Mouse (Mus musculus) midbrain, embryonic 12.5 days (tissue): ENCODE results near the gene Sgsm3. TPM values are rescaled to one million over a fixed set of nuclear protein-coding genes. Genes with fewer than 3 reads are reported as not detected.

ENCODE experiments used
- ATAC-seq: fragments of 200-750 bp; cut with Nextera tagmentation; 2 replicates; pipeline ENCODE4 v1.8.0; 2017; ENCODE audit warnings: low read depth, moderate TSS enrichment, moderate library complexity; ENCODE audit not compliant: low FRiP score
- H3K27ac ChIP-seq: fragments of 300-500 bp; sonication (generic); replicated peaks from 2 replicates; pipeline ENCODE4 v1.5.1; 2016; ENCODE audit warnings: mild to moderate bottlenecking
- H3K27me3 ChIP-seq: fragments of 300-500 bp; sonication (generic); 2 replicates; pipeline ENCODE4 v1.6.1; 2016; ENCODE audit warnings: mild to moderate bottlenecking
- H3K36me3 ChIP-seq: fragments of 300-500 bp; sonication (generic); 2 replicates; pipeline ENCODE4 v1.6.1; 2016
- H3K4me1 ChIP-seq: fragments of 300-500 bp; sonication (generic); 2 replicates; pipeline ENCODE4 v1.6.1; 2016
- H3K4me2 ChIP-seq: fragments of 300-500 bp; sonication (generic); replicated peaks from 2 replicates; pipeline ENCODE4 v1.6.1; 2016; ENCODE audit warnings: mild to moderate bottlenecking, moderate library complexity
- H3K4me3 ChIP-seq: fragments of 300-500 bp; sonication (generic); 2 replicates; pipeline ENCODE4 v1.5.1; 2016; ENCODE audit warnings: mild to moderate bottlenecking
- H3K9ac ChIP-seq: fragments of 300-500 bp; sonication (generic); replicated peaks from 2 replicates; pipeline ENCODE4 v1.6.1; 2016; ENCODE audit warnings: mild to moderate bottlenecking, moderate library complexity
- H3K9me3 ChIP-seq: fragments of 300-500 bp; sonication (generic); 2 replicates; pipeline ENCODE4 v1.6.1; 2016; ENCODE audit warnings: mild to moderate bottlenecking
- WGBS: fragments of 180-500 bp; shearing (Covaris S2); methylation state at CpG from one replicate; pipeline ENCODE4 v1.1.7; 2016; 5-methylcytosine and 5-hydroxymethylcytosine counted together
- polyA plus RNA-seq: library from polyadenylated mRNA; unstranded; fragments of >200 nt; fragmentation: Nextera tagmentation; extraction: Ambion mirVana; gene quantifications from 2 replicates; pipeline ENCODE4 v1.2.1, GENCODE M21; 2016

Gene Sgsm3
- polyA plus RNA-seq, 1 experiment from 2014 or later: 32.0 TPM

DNA sequence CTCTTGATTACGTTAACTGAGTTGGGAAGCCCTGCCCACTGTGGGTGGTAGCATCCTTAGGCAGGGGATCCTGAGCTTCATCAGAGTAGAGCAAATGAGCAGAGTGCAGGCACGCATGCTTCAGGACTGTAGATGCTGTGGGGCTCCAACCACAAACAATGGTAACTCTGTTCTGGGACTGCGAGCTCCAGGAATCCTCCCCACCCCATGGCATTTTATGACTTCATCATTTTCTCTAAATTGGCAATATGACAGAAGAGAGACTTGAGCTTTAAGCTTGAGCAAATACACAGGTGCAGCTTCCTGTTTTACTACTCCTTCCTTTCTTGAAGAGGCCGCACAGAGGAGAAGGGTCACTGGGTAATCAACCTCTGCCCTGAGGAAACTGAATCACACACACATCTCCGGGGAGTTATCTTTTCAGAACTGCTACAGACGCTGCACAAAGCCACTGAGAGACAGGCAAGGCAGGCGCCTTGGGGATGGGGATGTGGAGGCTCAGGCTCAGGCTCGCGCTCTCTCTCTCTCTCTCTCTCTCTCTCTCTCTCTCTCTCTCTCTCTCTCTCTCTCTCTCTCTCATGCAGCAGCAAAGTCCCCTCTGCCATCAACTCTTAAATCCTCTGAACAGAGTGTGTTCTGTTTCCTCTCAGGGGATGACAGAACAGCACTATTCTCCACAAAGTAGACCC, 55.5 kb downstream of the Sgsm3 start:
- Histone ChIP-seq H3K4me1 (peaks cover 16% of the 10 kb centered on the region), H3K27me3 (no peaks in the 10 kb centered on the region), H3K9me3 (no peaks in the 10 kb centered on the region), H3K4me2 (no peak overlapping the region), H3K9ac (no peak overlapping the region), H3K4me3 (no peak overlapping the region), H3K27ac (0 out of 2 replicates have a peak overlapping the region, but pooled peaks have one; percentile 8), H3K36me3 (no peaks in the 10 kb centered on the region)
- WGBS: 58% methylated on average over 9 of the region's 9 CpGs
- no peak for ATAC-seq

DNA sequence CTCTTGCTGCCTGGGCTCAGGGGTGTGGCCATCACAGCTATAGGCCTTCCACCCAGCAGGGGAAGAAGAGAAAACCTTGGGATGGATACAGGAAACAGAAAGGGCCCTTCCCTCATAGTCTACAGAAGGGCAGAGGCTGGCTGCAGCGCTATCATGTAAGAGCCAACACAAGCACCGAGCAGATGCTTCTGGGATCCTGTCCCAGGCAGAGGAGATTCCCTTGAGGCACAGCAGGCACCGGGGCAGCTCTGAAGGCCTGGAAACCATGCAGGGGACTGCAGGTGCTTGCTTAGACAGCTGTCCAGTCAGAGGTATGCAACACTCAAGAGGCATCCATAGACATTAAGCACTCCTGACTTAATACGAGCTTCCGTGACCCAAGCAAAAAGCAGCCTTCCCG, 56.6 kb downstream of the Sgsm3 start:
- no peak overlapping the region for H3K4me2 ChIP-seq
- no peak overlapping the region for H3K27ac ChIP-seq
- WGBS: 82% methylated on average over 6 of the region's 6 CpGs
- no peaks in the 10 kb centered on the region for H3K36me3 ChIP-seq
- no peak overlapping the region for H3K9ac ChIP-seq
- no peak overlapping the region for H3K4me3 ChIP-seq
- H3K4me1 ChIP-seq: peaks cover 16% of the 10 kb centered on the region
- no peaks in the 10 kb centered on the region for H3K27me3 ChIP-seq
- no peaks in the 10 kb centered on the region for H3K9me3 ChIP-seq
- no peak for ATAC-seq

DNA sequence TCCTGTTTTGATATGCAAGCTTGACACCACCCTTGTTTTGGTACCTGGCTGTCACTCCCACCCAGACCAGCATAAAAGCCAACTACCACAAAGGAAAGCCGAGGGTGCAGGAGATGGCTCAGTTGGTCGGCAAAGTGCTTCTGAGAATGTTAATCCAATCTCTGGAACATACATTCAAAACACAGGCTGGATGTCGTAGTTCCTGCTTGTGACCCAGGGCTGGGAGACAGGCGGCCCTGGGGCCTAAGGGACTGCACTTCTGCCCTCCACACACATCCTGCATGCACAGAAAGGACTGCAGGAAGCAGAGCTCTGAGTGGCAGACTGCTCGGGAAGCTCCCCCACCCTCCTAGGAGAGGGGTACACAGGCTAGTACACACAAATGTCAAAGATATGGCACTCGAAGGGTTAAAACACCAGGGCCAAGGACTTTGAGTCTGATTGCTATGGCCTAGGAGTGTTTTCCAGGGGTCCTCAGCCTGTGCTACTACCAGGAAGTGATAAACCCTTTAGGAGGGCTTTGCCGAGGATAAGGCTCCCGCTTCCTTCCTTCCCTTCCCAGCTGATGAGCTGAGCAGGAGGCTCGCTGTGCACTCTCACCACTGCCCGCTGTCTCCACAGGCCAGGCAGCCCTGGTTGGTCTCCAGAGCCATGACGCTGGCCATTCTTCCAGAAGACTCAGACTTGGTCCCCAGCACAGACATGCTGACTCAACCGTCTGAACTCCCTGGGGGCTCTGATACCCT, 58.0 kb downstream of the Sgsm3 start:
- no peak for ATAC-seq
- H3K9me3 ChIP-seq: no peaks in the 10 kb centered on the region
- WGBS: 81% methylated on average over 12 of the region's 12 CpGs
- no peaks in the 10 kb centered on the region for H3K36me3 ChIP-seq
- no peak overlapping the region for H3K4me3 ChIP-seq
- peaks cover 16% of the 10 kb centered on the region for H3K4me1 ChIP-seq
- H3K27ac ChIP-seq: no peak overlapping the region
- H3K4me2 ChIP-seq: no peak overlapping the region
- H3K27me3 ChIP-seq: no peaks in the 10 kb centered on the region
- no peak overlapping the region for H3K9ac ChIP-seq

- 95% methylated on average over 5 of the region's 5 CpGs for WGBS
- Histone ChIP-seq H3K4me2 (no peak overlapping the region), H3K4me1 (peaks cover 13% of the 10 kb centered on the region), H3K27ac (no peak overlapping the region), H3K36me3 (no peaks in the 10 kb centered on the region), H3K9ac (no peak overlapping the region), H3K27me3 (no peaks in the 10 kb centered on the region), H3K9me3 (no peaks in the 10 kb centered on the region), H3K4me3 (no peak overlapping the region)
- no peak for ATAC-seq
These were observed 60.9 kb downstream of the Sgsm3 start for GRCm38 (mm10) chr15:81038419-81038818.

DNA sequence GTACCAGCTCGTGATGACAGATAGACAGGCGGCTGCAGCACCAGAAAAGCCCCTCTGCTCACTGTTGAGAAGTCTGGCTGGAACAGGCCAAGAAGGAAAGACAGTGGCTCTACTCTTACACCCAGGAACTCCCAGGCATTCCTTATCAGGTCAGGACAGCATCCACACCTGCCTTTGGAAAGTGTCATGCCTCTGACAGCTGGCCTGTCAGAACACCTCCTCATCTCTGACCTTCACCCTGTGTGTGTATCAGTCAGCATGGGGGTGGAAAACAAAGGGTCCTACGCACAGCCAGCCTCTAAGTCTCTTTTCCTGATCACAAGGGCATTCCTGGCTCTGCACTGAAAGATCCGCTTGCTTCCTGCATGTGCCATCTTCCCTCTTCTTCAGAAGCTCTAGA, 64.2 kb downstream of the Sgsm3 start:
- Histone ChIP-seq H3K4me1 (peaks cover 9% of the 10 kb centered on the region; the same call in 1 of the 2 replicates), H3K4me3 (no peak overlapping the region), H3K27me3 (no peaks in the 10 kb centered on the region), H3K9me3 (no peaks in the 10 kb centered on the region), H3K27ac (no peak overlapping the region), H3K4me2 (no peak overlapping the region), H3K36me3 (peaks cover 11% of the 10 kb centered on the region; the same call in 1 of the 2 replicates), H3K9ac (no peak overlapping the region)
- WGBS: 76% methylated on average over 4 of the region's 4 CpGs
- ATAC-seq: no peak

DNA sequence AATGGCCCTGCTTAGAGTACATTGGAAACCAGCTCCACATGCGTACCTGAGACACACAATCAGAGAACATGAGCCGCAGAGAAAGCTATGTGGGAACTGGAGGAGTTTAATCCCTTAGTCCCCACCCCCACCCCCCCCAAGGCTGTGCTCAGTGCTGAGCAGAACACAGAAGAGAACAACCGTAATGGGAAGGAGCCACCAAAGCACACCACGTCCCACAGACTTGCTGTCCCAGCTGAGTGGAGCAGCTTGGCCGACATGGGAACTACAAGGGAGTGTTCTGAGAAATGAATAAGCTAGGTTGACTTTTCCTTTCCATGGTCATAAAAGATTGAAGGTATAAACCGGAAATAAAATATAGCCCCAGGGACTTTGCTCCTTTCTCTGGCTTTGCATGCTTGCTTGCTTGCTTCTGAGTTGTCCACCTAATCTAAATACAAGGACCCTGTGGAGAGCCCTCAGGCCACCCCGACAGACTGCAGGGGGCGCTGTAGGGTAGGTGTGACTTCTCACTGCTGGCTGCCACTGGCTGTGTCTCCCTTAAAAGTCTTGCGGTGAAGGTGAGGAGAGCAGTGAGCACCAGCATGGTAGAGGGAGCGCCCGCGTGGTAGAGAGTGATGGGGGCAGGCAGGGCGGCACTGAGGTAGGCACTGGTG, 64.8 kb downstream of the Sgsm3 start:
- no peak for ATAC-seq
- Histone ChIP-seq H3K27me3 (no peaks in the 10 kb centered on the region), H3K4me2 (no peak overlapping the region), H3K4me3 (no peak overlapping the region), H3K27ac (no peak overlapping the region), H3K4me1 (peaks cover 9% of the 10 kb centered on the region; the same call in 1 of the 2 replicates), H3K9ac (no peak overlapping the region), H3K36me3 (peaks cover 11% of the 10 kb centered on the region; the same call in 1 of the 2 replicates), H3K9me3 (no peaks in the 10 kb centered on the region)
- whole genome bisulfite sequencing: 61% methylated on average over 13 of the region's 13 CpGs

GRCm38 (mm10) chr15:81044446-81044845, 66.9 kb downstream of the Sgsm3 start:
- no peak for ATAC-seq
- Histone ChIP-seq H3K9ac (no peak overlapping the region), H3K27ac (no peak overlapping the region), H3K4me2 (no peak overlapping the region), H3K4me1 (peaks cover 9% of the 10 kb centered on the region; the same call in 1 of the 2 replicates), H3K4me3 (no peak overlapping the region), H3K36me3 (peaks cover 11% of the 10 kb centered on the region; the same call in 1 of the 2 replicates), H3K27me3 (no peaks in the 10 kb centered on the region), H3K9me3 (no peaks in the 10 kb centered on the region)
- WGBS: 96% methylated on average over 9 of the region's 9 CpGs

DNA sequence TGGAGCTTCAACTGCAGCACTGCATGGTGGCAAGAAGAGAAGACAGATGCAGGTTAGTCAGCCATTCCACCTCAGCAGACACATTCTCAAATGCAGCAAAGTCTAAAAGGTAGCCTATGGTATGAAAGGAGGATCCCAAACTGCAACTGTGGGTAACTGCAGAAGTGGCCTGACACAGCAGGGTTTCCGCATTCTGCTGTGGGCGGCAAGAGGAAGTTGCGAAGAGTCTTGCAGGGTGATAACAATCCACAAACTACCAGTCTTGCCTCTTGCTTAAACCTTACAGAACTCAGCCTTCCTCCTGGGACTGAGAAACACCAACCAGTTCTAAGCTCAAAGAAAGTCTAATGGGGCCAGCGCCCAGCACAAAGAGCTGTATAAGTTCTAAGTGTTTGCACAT, 67.8 kb downstream of the Sgsm3 start:
- Histone ChIP-seq H3K9ac (no peak overlapping the region), H3K27ac (no peak overlapping the region), H3K4me1 (peaks cover 9% of the 10 kb centered on the region; the same call in 1 of the 2 replicates), H3K27me3 (no peaks in the 10 kb centered on the region), H3K4me2 (no peak overlapping the region), H3K36me3 (peaks cover 11% of the 10 kb centered on the region; the same call in 1 of the 2 replicates), H3K4me3 (no peak overlapping the region), H3K9me3 (no peaks in the 10 kb centered on the region)
- ATAC-seq: no peak
- WGBS: 88% methylated on average over 4 of the region's 4 CpGs

GRCm38 (mm10) chr15:81046061-81046460, 68.5 kb downstream of the Sgsm3 start:
- H3K27me3 ChIP-seq: no peaks in the 10 kb centered on the region
- peaks cover 9% of the 10 kb centered on the region; the same call in 1 of the 2 replicates for H3K4me1 ChIP-seq
- peaks cover 11% of the 10 kb centered on the region; the same call in 1 of the 2 replicates for H3K36me3 ChIP-seq
- ATAC-seq: no peak
- no peaks in the 10 kb centered on the region for H3K9me3 ChIP-seq
- no peak overlapping the region for H3K4me2 ChIP-seq
- WGBS: 96% methylated on average over 7 of the region's 7 CpGs
- no peak overlapping the region for H3K9ac ChIP-seq
- H3K27ac ChIP-seq: no peak overlapping the region
- H3K4me3 ChIP-seq: no peak overlapping the region

DNA sequence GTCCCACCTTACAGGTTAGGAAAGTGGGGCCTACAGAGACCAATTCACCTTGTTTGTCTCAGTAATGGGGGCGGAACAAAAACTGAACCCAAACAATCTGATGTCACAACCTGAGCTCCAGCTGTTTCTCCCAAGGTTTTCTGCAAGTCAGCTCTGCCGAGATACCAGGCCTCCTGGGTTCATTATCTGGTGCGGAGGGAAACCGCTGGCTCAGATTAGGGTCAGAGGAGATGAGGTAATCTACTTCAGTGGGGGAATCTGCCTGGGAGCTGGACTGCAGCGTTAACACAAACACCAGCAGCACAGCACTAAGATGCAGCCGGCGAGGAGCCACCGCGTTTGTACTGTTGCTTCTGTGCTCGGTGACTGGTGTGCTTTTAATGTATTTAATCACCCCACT, 69.9 kb downstream of the Sgsm3 start:
- no peak overlapping the region for H3K9ac ChIP-seq
- no peak overlapping the region for H3K4me3 ChIP-seq
- peaks cover 11% of the 10 kb centered on the region; the same call in 1 of the 2 replicates for H3K36me3 ChIP-seq
- H3K27me3 ChIP-seq: no peaks in the 10 kb centered on the region
- 0 out of 2 replicates have a peak overlapping the region, but pooled peaks have one; percentile 20 for H3K27ac ChIP-seq
- no peak for ATAC-seq
- peaks cover 7% of the 10 kb centered on the region; the same call in 1 of the 2 replicates for H3K4me1 ChIP-seq
- H3K9me3 ChIP-seq: no peaks in the 10 kb centered on the region
- no peak overlapping the region for H3K4me2 ChIP-seq
- 53% methylated on average over 10 of the region's 10 CpGs for WGBS

DNA sequence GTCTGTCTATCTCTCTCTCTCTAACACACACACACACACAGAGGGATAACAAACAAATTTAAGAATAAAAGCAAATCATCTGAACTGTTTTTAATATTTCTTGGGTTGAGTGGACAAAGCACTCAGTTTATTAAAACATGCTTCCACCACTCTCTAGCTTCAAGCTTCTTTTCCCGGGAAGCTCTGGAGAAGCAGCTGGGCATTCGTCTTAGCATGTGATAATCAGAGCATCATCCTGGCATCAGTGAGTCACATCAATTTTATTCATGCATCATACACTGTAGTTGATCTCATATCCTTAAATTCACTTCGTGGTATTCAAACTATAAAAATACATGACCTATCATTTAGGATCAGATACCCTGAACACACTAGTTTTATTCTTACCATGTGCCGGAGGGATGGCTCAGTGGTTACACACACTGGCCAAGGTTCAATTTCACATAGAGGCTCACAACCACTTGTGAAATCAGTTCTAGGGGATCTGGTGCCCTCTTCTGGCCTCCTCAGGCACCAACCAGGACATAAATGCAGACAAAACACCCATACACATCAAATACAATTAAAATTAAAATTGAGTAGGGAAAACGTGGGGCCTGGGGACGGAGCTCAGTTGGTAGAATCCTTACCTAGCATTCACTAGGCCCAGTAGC, 72.0 kb downstream of the Sgsm3 start:
- WGBS: 78% methylated on average over 6 of the region's 6 CpGs
- Histone ChIP-seq H3K27ac (no peak overlapping the region), H3K27me3 (no peaks in the 10 kb centered on the region), H3K9me3 (no peaks in the 10 kb centered on the region), H3K4me1 (0 out of 2 replicates have a peak, but pooled peaks cover 3% of the 10 kb centered on the region), H3K4me3 (no peak overlapping the region), H3K36me3 (peaks cover 7% of the 10 kb centered on the region; the same call in 1 of the 2 replicates), H3K4me2 (no peak overlapping the region), H3K9ac (no peak overlapping the region)
- no peak for ATAC-seq
